Mouse (Mus musculus): ENCODE results near the gene Col9a1. TPM values are rescaled to one million over a fixed set of nuclear protein-coding genes. Genes with fewer than 3 reads are reported as not detected.

The Col9a1 gene
- polyA plus RNA-seq, 1 experiment from 2014 or later, result 0.84 TPM

- Histone ChIP-seq H3K4me1 (peaks cover 12% of the 10 kb centered on the region; the same call in 1 of the 2 replicates), H3K4me2 (no peak overlapping the region), H3K27ac (peak overlapping the region; percentile 35; the same call in 1 of the 2 replicates), H3K9me3 (replicated peaks) (no peaks in the 10 kb centered on the region), H3K27me3 (no peaks in the 10 kb centered on the region), H3K4me3 (no peak overlapping the region), H3K9ac (no peak overlapping the region), H3K36me3 (ENCODE audit: poor library complexity, severe bottlenecking) (no peaks in the 10 kb centered on the region)
- no peak for ATAC-seq
- WGBS, result 79% methylated on average over 8 of the region's 8 CpGs
Measured at GRCm38 (mm10) chr1:24222981-24223612, 45.7 kb downstream of the Col9a1 start.

- peak overlapping the region; percentile 75 for H3K27ac ChIP-seq
- no peaks in the 10 kb centered on the region for H3K9me3 ChIP-seq (replicated peaks)
- peak; percentile 94 for ATAC-seq
- no peak overlapping the region for H3K4me2 ChIP-seq
- H3K4me1 ChIP-seq, result peaks cover 18% of the 10 kb centered on the region; the same call in 1 of the 2 replicates
- WGBS, result 81% methylated on average over 4 of the region's 4 CpGs
- no peaks in the 10 kb centered on the region for H3K36me3 ChIP-seq (ENCODE audit: poor library complexity, severe bottlenecking)
- H3K9ac ChIP-seq, result no peak overlapping the region
- H3K27me3 ChIP-seq, result no peaks in the 10 kb centered on the region
- no peak overlapping the region for H3K4me3 ChIP-seq
Measured at GRCm38 (mm10) chr1:24225825-24226526, 48.6 kb downstream of the Col9a1 start.

GRCm38 (mm10) chr1:24226941-24227711 lies 49.7 kb downstream of the Col9a1 start:
- Histone ChIP-seq H3K27me3 (no peaks in the 10 kb centered on the region), H3K4me1 (peaks cover 26% of the 10 kb centered on the region), H3K36me3 (ENCODE audit: poor library complexity, severe bottlenecking) (no peaks in the 10 kb centered on the region), H3K27ac (peak overlapping the region; percentile 66), H3K9me3 (replicated peaks) (no peaks in the 10 kb centered on the region), H3K4me2 (no peak overlapping the region), H3K9ac (no peak overlapping the region), H3K4me3 (no peak overlapping the region)
- 67% methylated on average over 6 of the region's 6 CpGs for WGBS
- ATAC-seq, result no peak

GRCm38 (mm10) chr1:24229552-24229951 lies 52.1 kb downstream of the Col9a1 start:
- no peaks in the 10 kb centered on the region for H3K9me3 ChIP-seq (replicated peaks)
- WGBS, result 85% methylated on average over 1 of the region's 1 CpGs

GRCm38 (mm10) chr1:24230428-24230827 lies 53.0 kb downstream of the Col9a1 start:
- ATAC-seq, result 0 out of 2 replicates have a peak, but pooled peaks have one; percentile 33
- no peak overlapping the region for H3K4me3 ChIP-seq
- H3K9me3 ChIP-seq (replicated peaks), result no peaks in the 10 kb centered on the region
- no peak overlapping the region for H3K4me2 ChIP-seq
- 0 out of 2 replicates have a peak, but pooled peaks cover 5% of the 10 kb centered on the region for H3K27me3 ChIP-seq
- H3K9ac ChIP-seq, result no peak overlapping the region
- peaks cover 26% of the 10 kb centered on the region for H3K4me1 ChIP-seq
- no peak overlapping the region for H3K27ac ChIP-seq
- WGBS, result 35% methylated on average over 8 of the region's 8 CpGs
- H3K36me3 ChIP-seq (ENCODE audit: poor library complexity, severe bottlenecking), result no peaks in the 10 kb centered on the region

More at GRCm38 (mm10) chr1:24229552-24229951, 52.1 kb downstream of the Col9a1 start:
- H3K27me3 ChIP-seq, result 0 out of 2 replicates have a peak, but pooled peaks cover 2% of the 10 kb centered on the region
- H3K4me3 ChIP-seq, result no peak overlapping the region
- ATAC-seq, result no peak
- H3K4me1 ChIP-seq, result peaks cover 26% of the 10 kb centered on the region
- no peaks in the 10 kb centered on the region for H3K36me3 ChIP-seq (ENCODE audit: poor library complexity, severe bottlenecking)
- H3K4me2 ChIP-seq, result no peak overlapping the region
- H3K27ac ChIP-seq, result no peak overlapping the region
- no peak overlapping the region for H3K9ac ChIP-seq

GRCm38 (mm10) chr1:24231504-24232270 lies 54.3 kb downstream of the Col9a1 start:
- peak; percentile 28 for ATAC-seq
- Histone ChIP-seq H3K4me3 (no peak overlapping the region), H3K36me3 (ENCODE audit: poor library complexity, severe bottlenecking) (no peaks in the 10 kb centered on the region), H3K27me3 (0 out of 2 replicates have a peak, but pooled peaks cover 5% of the 10 kb centered on the region), H3K9me3 (replicated peaks) (no peaks in the 10 kb centered on the region), H3K4me2 (no peak overlapping the region), H3K9ac (no peak overlapping the region), H3K27ac (no peak overlapping the region), H3K4me1 (peaks cover 20% of the 10 kb centered on the region)
- WGBS, result 38% methylated on average over 3 of the region's 3 CpGs

- H3K9me3 ChIP-seq (replicated peaks), result no peaks in the 10 kb centered on the region
- peaks cover 20% of the 10 kb centered on the region for H3K4me1 ChIP-seq
- no peak overlapping the region for H3K4me2 ChIP-seq
- ATAC-seq, result no peak
- 0 out of 2 replicates have a peak, but pooled peaks cover 9% of the 10 kb centered on the region for H3K27me3 ChIP-seq
- no peak overlapping the region for H3K27ac ChIP-seq
- H3K4me3 ChIP-seq, result no peak overlapping the region
- 87% methylated on average over 1 of the region's 1 CpGs for WGBS
- H3K9ac ChIP-seq, result no peak overlapping the region
- no peaks in the 10 kb centered on the region for H3K36me3 ChIP-seq (ENCODE audit: poor library complexity, severe bottlenecking)
Measured at GRCm38 (mm10) chr1:24236330-24236729, 58.9 kb downstream of the Col9a1 start.

GRCm38 (mm10) chr1:24240039-24240691 lies 62.8 kb downstream of the Col9a1 start:
- peak; percentile 54; the same call in 1 of the 2 replicates for ATAC-seq
- no peak overlapping the region for H3K9ac ChIP-seq
- peaks cover 4% of the 10 kb centered on the region; the same call in 1 of the 2 replicates for H3K27me3 ChIP-seq
- no peaks in the 10 kb centered on the region for H3K9me3 ChIP-seq (replicated peaks)
- peaks cover 14% of the 10 kb centered on the region for H3K4me1 ChIP-seq
- peak overlapping the region; percentile 22 for H3K4me2 ChIP-seq
- H3K36me3 ChIP-seq (ENCODE audit: poor library complexity, severe bottlenecking), result no peaks in the 10 kb centered on the region
- no peak overlapping the region for H3K27ac ChIP-seq
- no peak overlapping the region for H3K4me3 ChIP-seq
- WGBS, result 7% methylated on average over 8 of the region's 8 CpGs

- no peak for ATAC-seq
- 78% methylated on average over 10 of the region's 10 CpGs for WGBS
- H3K27me3 ChIP-seq, result no peaks in the 10 kb centered on the region; the same call in 1 of the 2 replicates
Measured at GRCm38 (mm10) chr1:24244931-24245330, 67.5 kb downstream of the Col9a1 start.

GRCm38 (mm10) chr1:24245700-24246375 lies 68.4 kb downstream of the Col9a1 start:
- 17% methylated on average over 13 of the region's 13 CpGs for WGBS
- H3K4me2 ChIP-seq, result no peak overlapping the region
- peaks cover 10% of the 10 kb centered on the region for H3K4me1 ChIP-seq
- no peaks in the 10 kb centered on the region for H3K36me3 ChIP-seq (ENCODE audit: poor library complexity, severe bottlenecking)
- no peaks in the 10 kb centered on the region; the same call in 1 of the 2 replicates for H3K27me3 ChIP-seq
- no peak overlapping the region for H3K9ac ChIP-seq
- H3K4me3 ChIP-seq, result no peak overlapping the region
- ATAC-seq, result peak; percentile 75
- H3K27ac ChIP-seq, result no peak overlapping the region
- H3K9me3 ChIP-seq (replicated peaks), result no peaks in the 10 kb centered on the region

More at GRCm38 (mm10) chr1:24244931-24245330, 67.5 kb downstream of the Col9a1 start:
- H3K4me3 ChIP-seq, result no peak overlapping the region
- no peaks in the 10 kb centered on the region for H3K36me3 ChIP-seq (ENCODE audit: poor library complexity, severe bottlenecking)
- H3K9me3 ChIP-seq (replicated peaks), result no peaks in the 10 kb centered on the region
- H3K27ac ChIP-seq, result no peak overlapping the region
- no peak overlapping the region for H3K4me2 ChIP-seq
- peaks cover 17% of the 10 kb centered on the region for H3K4me1 ChIP-seq
- H3K9ac ChIP-seq, result no peak overlapping the region
